8 mouse cellular contexts compared by ENCODE assay signal in genomic region chr14:61650291-61650960, GRCm38 (mm10). TPM values are rescaled to one million over a fixed set of nuclear protein-coding genes. Genes with fewer than 3 reads are reported as not detected.
DNase-seq lines count a peak whose midpoint lies in the region; ATAC-seq and TF ChIP-seq lines count a peak whose summit lies in the region.

No protein-coding gene starts in this region.

- ATAC-seq in kidney, embryonic 16.5 days (ENCODE audit: low FRiP score, low TSS enrichment): no peak
- no peak for ATAC-seq in heart, embryonic 12.5 days (ENCODE audit: insufficient number of reproducible peaks, low FRiP score)
- no peak for ATAC-seq in activated CD4-positive, CD25-positive, alpha-beta regulatory T cell, adult 4 months

- peaks cover 7% of the 10 kb centered on the region; the same call in 1 of the 2 replicates for H3K79me2 ChIP-seq in liver, adult 2 months (ENCODE audit: control insufficient read depth, insufficient read depth, low read length)

- no peak overlapping the region for H3K27ac ChIP-seq in kidney, embryonic 16.5 days (ENCODE audit: low read length)
- H3K27ac ChIP-seq in heart, embryonic 12.5 days (ENCODE audit: poor library complexity, severe bottlenecking): peak overlapping the region; percentile 38; the same call in 1 of the 2 replicates
- H3K27ac ChIP-seq in liver, adult 2 months (replicated peaks; ENCODE audit: insufficient read depth, low read depth, low read length): no peak overlapping the region

- H3K4me2 ChIP-seq in kidney, embryonic 16.5 days (replicated peaks; ENCODE audit: low read depth, low read length): no peak overlapping the region
- H3K4me2 ChIP-seq in heart, embryonic 12.5 days: peak overlapping the region; percentile 26

- peaks cover 5% of the 10 kb centered on the region for H3K4me1 ChIP-seq in kidney, embryonic 16.5 days (ENCODE audit: insufficient read depth, low read length)
- peaks cover 6% of the 10 kb centered on the region; the same call in 1 of the 2 replicates for H3K4me1 ChIP-seq in E14TG2a.4 (replicated peaks; ENCODE audit: low read depth, low read length)
- H3K4me1 ChIP-seq in heart, embryonic 12.5 days (replicated peaks): peaks cover 15% of the 10 kb centered on the region
- H3K4me1 ChIP-seq in liver, adult 2 months (ENCODE audit: control insufficient read depth, insufficient read depth, low read length): peaks cover 9% of the 10 kb centered on the region

- 39% methylated on average over 9 of the region's 9 CpGs for WGBS in kidney, embryonic 16.5 days
- 33% methylated on average over 9 of the region's 9 CpGs for WGBS in heart, embryonic 12.5 days
- WGBS in liver, adult 2 months: 42% methylated on average over 9 of the region's 9 CpGs

- no peaks in the 10 kb centered on the region for H3K9me3 ChIP-seq in kidney, embryonic 16.5 days (ENCODE audit: low read length)
- H3K9me3 ChIP-seq in E14TG2a.4 (ENCODE audit: low read length): no peaks in the 10 kb centered on the region
- H3K9me3 ChIP-seq in heart, embryonic 12.5 days (replicated peaks): no peaks in the 10 kb centered on the region

- H3K27me3 ChIP-seq in kidney, embryonic 16.5 days (ENCODE audit: insufficient read depth, low read length): no peaks in the 10 kb centered on the region
- H3K27me3 ChIP-seq in E14TG2a.4 (ENCODE audit: insufficient read depth, low read length): peaks cover 8% of the 10 kb centered on the region
- no peaks in the 10 kb centered on the region for H3K27me3 ChIP-seq in heart, embryonic 12.5 days (replicated peaks)
- no peaks in the 10 kb centered on the region for H3K27me3 ChIP-seq in liver, adult 2 months (ENCODE audit: control insufficient read depth, insufficient read depth, low read length)

- TF ChIP-seq CTCF in E14TG2a.4 (conservative IDR thresholded peaks at IDR 0.05; ENCODE audit: low read length): peak; percentile 59
- TF ChIP-seq CTCF in liver, adult 2 months (IDR thresholded peaks at IDR 0.05; ENCODE audit: low read depth, low read length): peak; percentile 34; the same call in 1 of the 2 replicates

- no peak overlapping the region for H3K9ac ChIP-seq in kidney, embryonic 16.5 days (replicated peaks; ENCODE audit: low read length)
- H3K9ac ChIP-seq in heart, embryonic 12.5 days: no peak overlapping the region
- H3K9ac ChIP-seq in liver, adult 2 months (ENCODE audit: low read depth, low read length): no peak overlapping the region

- no peak for TF ChIP-seq POLR2A in liver, adult 2 months (IDR thresholded peaks at IDR 0.05; ENCODE audit: extremely low read depth, insufficient read depth, low read length)

- peak; percentile 37 to 54 for DNase-seq in kidney, adult 8-10 months
- DNase-seq in adrenal gland, postnatal 25 days: peak; percentile 10
- peak; percentile 32 for DNase-seq in liver, adult 2 months (ENCODE audit: extremely low read depth, low read depth, low spot score)
- peak; percentile 17 for DNase-seq in retina, postnatal 7 days (ENCODE audit: low read depth, low spot score)

- H3K4me3 ChIP-seq in kidney, embryonic 16.5 days (ENCODE audit: low read length): no peak overlapping the region
- H3K4me3 ChIP-seq in E14TG2a.4 (replicated peaks; ENCODE audit: low read length): no peak overlapping the region
- no peak overlapping the region for H3K4me3 ChIP-seq in heart, embryonic 12.5 days
- H3K4me3 ChIP-seq in liver, adult 2 months (ENCODE audit: insufficient read depth, low read depth, low read length): no peak overlapping the region

- no peaks in the 10 kb centered on the region for H3K36me3 ChIP-seq in kidney, embryonic 16.5 days (ENCODE audit: insufficient read depth, low read length)
- H3K36me3 ChIP-seq in E14TG2a.4 (ENCODE audit: insufficient read depth, low read length): no peaks in the 10 kb centered on the region
- H3K36me3 ChIP-seq in heart, embryonic 12.5 days: no peaks in the 10 kb centered on the region
- no peaks in the 10 kb centered on the region for H3K36me3 ChIP-seq in liver, adult 2 months (ENCODE audit: control insufficient read depth, insufficient read depth, low read length)

RNA-seq across cellular contexts. Expression of gene Kcnrg, which starts 43.2 kb away (rescaled TPM):
- polyA plus RNA-seq in kidney, embryonic 16.5 days (2015; fragmentation: Nextera tagmentation; extraction: Ambion mirVana): 0.37 and 0.51 TPM in 2 replicates
- total RNA-seq in adrenal gland, postnatal 25 days (2021): 0.27 and 0.52 TPM in 2 replicates
- 0.40 and 0.55 TPM in 2 replicates for polyA plus RNA-seq in heart, embryonic 12.5 days (2016; fragmentation: Nextera tagmentation; extraction: Ambion mirVana)
- 0.07 TPM in 1 of 2 replicates, not detected in the other for total RNA-seq in liver, adult 2 months (2014; rRNA removed)
- not detected in 2 replicates for polyA plus RNA-seq in liver, adult 2 months (2012; rRNA removed)
- under 1 TPM; 0.48 to 0.80 TPM for polyA plus RNA-seq in activated CD4-positive, CD25-positive, alpha-beta regulatory T cell, adult 4 months (2017; shearing (Covaris generic))

RNA-seq across cellular contexts. Expression of gene Trim13, which starts 52.4 kb away (rescaled TPM):
- polyA plus RNA-seq in kidney, embryonic 16.5 days (2015; fragmentation: Nextera tagmentation; extraction: Ambion mirVana): 16.1 and 16.4 TPM in 2 replicates
- total RNA-seq in adrenal gland, postnatal 25 days (2021): 7.0 and 9.2 TPM in 2 replicates
- 13.5 and 15.8 TPM in 2 replicates for polyA plus RNA-seq in heart, embryonic 12.5 days (2016; fragmentation: Nextera tagmentation; extraction: Ambion mirVana)
- 1.0 and 1.2 TPM in 2 replicates for total RNA-seq in liver, adult 2 months (2014; rRNA removed)
- polyA plus RNA-seq in liver, adult 2 months (2012; rRNA removed): 0.20 and 0.64 TPM in 2 replicates
- polyA plus RNA-seq in activated CD4-positive, CD25-positive, alpha-beta regulatory T cell, adult 4 months (2017; shearing (Covaris generic)): 1 to 10 TPM; 5.3 to 8.0 TPM
